Mouse (Mus musculus): ENCODE data around the gene Elovl2. TPM values are rescaled to one million over a fixed set of nuclear protein-coding genes. Genes with fewer than 3 reads are reported as not detected.

Elovl2 gene
- total and polyA plus RNA-seq, 3 experiments = not detected

DNA sequence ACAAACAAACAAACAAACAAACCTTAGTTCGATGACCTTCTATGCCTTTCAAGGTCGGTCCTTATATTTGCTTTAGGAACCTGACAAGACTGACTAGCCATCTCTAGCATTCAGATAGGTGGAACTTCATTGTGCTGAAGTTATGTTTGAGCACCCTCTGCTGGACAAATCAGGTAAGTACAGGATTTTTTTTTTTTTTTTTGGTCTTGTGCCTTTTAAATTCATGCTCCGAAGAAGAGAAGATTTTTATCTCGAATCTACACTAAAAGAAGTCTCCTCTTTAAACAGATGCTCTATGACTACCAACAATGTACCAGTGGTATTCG lies 18.6 kb upstream of the Elovl2 start:
- no peak overlapping the region for H3K9ac ChIP-seq (ENCODE audit: control insufficient read depth, low read depth, low read length, poor library complexity, severe bottlenecking)
- no peaks in the 10 kb centered on the region for H3K9me3 ChIP-seq (replicated peaks; ENCODE audit: insufficient read depth, low read length)
- no peaks in the 10 kb centered on the region; a peak in 1 of 4 replicates for H3K4me1 ChIP-seq (ENCODE audit: control insufficient read depth in 1 of 2, insufficient read depth in 2 of 2, low read length in 2 of 2)
- H3K79me2 ChIP-seq (ENCODE audit: control insufficient read depth, insufficient read depth, low read length, poor library complexity) = no peaks in the 10 kb centered on the region
- no peak overlapping the region for H3K27ac ChIP-seq (ENCODE audit: control insufficient read depth, low read depth, low read length)
- TF ChIP-seq ELF1 (IDR thresholded peaks at IDR 0.05; ENCODE audit: low read depth, low read length) (no peak), SMC3 (IDR thresholded peaks at IDR 0.05; ENCODE audit: low read depth, low read length) (peak; percentile 88), USF2 (IDR thresholded peaks at IDR 0.05; ENCODE audit: borderline replicate concordance in 1 of 2, insufficient read depth in 1 of 2, low read depth in 1 of 2, low read length in 2 of 2) (no peak), CTCF (IDR thresholded peaks at IDR 0.05 in 2 of 3, conservative IDR thresholded peaks at IDR 0.05 in 1 of 3; ENCODE audit: control insufficient read depth in 1 of 3, insufficient read depth in 1 of 3, low read depth in 2 of 3, low read length in 3 of 3, poor library complexity in 1 of 3, severe bottlenecking in 1 of 3) (peak; percentile 4 to 91 (median 61); a peak in 4 of 6 replicates), TCF12 (IDR thresholded peaks at IDR 0.05; ENCODE audit: low read depth, low read length) (no peak), CHD2 (IDR thresholded peaks at IDR 0.05; ENCODE audit: low read length) (no peak), POLR2AphosphoS2 (IDR thresholded peaks at IDR 0.05; ENCODE audit: low read length) (no peak), RCOR1 (IDR thresholded peaks at IDR 0.05; ENCODE audit: low read depth, low read length) (no peak), CHD1 (IDR thresholded peaks at IDR 0.05; ENCODE audit: low read depth, low read length) (no peak), MAX (IDR thresholded peaks at IDR 0.05; ENCODE audit: low read length) (no peak), MAZ (IDR thresholded peaks at IDR 0.05; ENCODE audit: low read depth, low read length) (no peak), TBP (IDR thresholded peaks at IDR 0.05; ENCODE audit: low read depth, low read length) (no peak), ZKSCAN1 (IDR thresholded peaks at IDR 0.05; ENCODE audit: low read depth, low read length) (no peak; the same call in 1 of the 2 replicates), ZNF384 (IDR thresholded peaks at IDR 0.05; ENCODE audit: low read depth, low read length) (peak; percentile 99), EP300 (IDR thresholded peaks at IDR 0.05; ENCODE audit: low read depth in 1 of 2, low read length in 2 of 2) (no peak), USF1 (IDR thresholded peaks at IDR 0.05; ENCODE audit: low read depth, low read length) (no peak), SIN3A (IDR thresholded peaks at IDR 0.05; ENCODE audit: low read length) (no peak), HCFC1 (IDR thresholded peaks at IDR 0.05; ENCODE audit: low read depth, low read length) (no peak), E2F4 (IDR thresholded peaks at IDR 0.05; ENCODE audit: borderline replicate concordance, low read depth, low read length) (no peak), TAL1 (IDR thresholded peaks at IDR 0.05; ENCODE audit: low read length) (no peak), MAFK (IDR thresholded peaks at IDR 0.05; ENCODE audit: borderline replicate concordance, low read depth, low read length) (no peak), GATA1 (IDR thresholded peaks at IDR 0.05; ENCODE audit: low read depth, low read length) (0 out of 2 replicates have a peak, but pooled peaks have one; percentile 22), ZMIZ1 (IDR thresholded peaks at IDR 0.05; ENCODE audit: low read depth, low read length) (no peak), MXI1 (IDR thresholded peaks at IDR 0.05; ENCODE audit: low read depth, low read length) (no peak), POLR2A (IDR thresholded peaks at IDR 0.05; ENCODE audit: control insufficient read depth in 1 of 2, insufficient read depth in 1 of 2, low read depth in 1 of 2, low read length in 2 of 2, poor library complexity in 1 of 2) (no peak), UBTF (IDR thresholded peaks at IDR 0.05; ENCODE audit: borderline replicate concordance, insufficient read depth, low read depth, low read length) (no peak), JUND (IDR thresholded peaks at IDR 0.05; ENCODE audit: low read depth, low read length) (no peak), MEF2A (IDR thresholded peaks at IDR 0.05; ENCODE audit: extremely low read depth, insufficient replicate concordance, low read depth, low read length, poor library complexity, severe bottlenecking) (no peak), BHLHE40 (IDR thresholded peaks at IDR 0.05; ENCODE audit: borderline replicate concordance, low read depth, low read length) (no peak), NRF1 (IDR thresholded peaks at IDR 0.05; ENCODE audit: insufficient read depth, low read depth, low read length, poor library complexity, severe bottlenecking) (no peak), MYC (IDR thresholded peaks at IDR 0.05; ENCODE audit: low read depth, low read length) (no peak), POLR2AphosphoS5 (IDR thresholded peaks at IDR 0.05; ENCODE audit: borderline replicate concordance, low read depth, low read length) (no peak), ZC3H11A (IDR thresholded peaks at IDR 0.05; ENCODE audit: low read depth, low read length) (peak; percentile 84), ETS1 (IDR thresholded peaks at IDR 0.05; ENCODE audit: low read depth, low read length) (no peak), NELFE (IDR thresholded peaks at IDR 0.05; ENCODE audit: low read depth, low read length) (no peak), GABPA (IDR thresholded peaks at IDR 0.05; ENCODE audit: low read depth, low read length) (no peak), MYB (IDR thresholded peaks at IDR 0.05; ENCODE audit: low read depth, low read length) (no peak), KAT2A (conservative IDR thresholded peaks at IDR 0.05; ENCODE audit: low read depth, low read length) (no peak), RAD21 (IDR thresholded peaks at IDR 0.05; ENCODE audit: low read depth, low read length) (peak; percentile 93)
- peaks cover 0 to 3% of the 10 kb centered on the region in 2 experiments; a peak in 2 of 4 replicates for H3K36me3 ChIP-seq (ENCODE audit: control insufficient read depth in 1 of 2, insufficient read depth in 2 of 2, low read length in 2 of 2)
- H3K4me3 ChIP-seq (ENCODE audit: control insufficient read depth in 1 of 2, insufficient read depth in 1 of 2, low read depth in 2 of 2, low read length in 2 of 2) = no peak overlapping the region
- DNase-seq (ENCODE audit: low read depth, low spot score) = peak; percentile 85
- no peaks in the 10 kb centered on the region for H3K27me3 ChIP-seq (ENCODE audit: control insufficient read depth in 1 of 2, insufficient read depth in 2 of 2, low read length in 2 of 2)
